Comparison of ENCODE assay signal across 17 mouse cellular contexts in the genomic region with DNA sequence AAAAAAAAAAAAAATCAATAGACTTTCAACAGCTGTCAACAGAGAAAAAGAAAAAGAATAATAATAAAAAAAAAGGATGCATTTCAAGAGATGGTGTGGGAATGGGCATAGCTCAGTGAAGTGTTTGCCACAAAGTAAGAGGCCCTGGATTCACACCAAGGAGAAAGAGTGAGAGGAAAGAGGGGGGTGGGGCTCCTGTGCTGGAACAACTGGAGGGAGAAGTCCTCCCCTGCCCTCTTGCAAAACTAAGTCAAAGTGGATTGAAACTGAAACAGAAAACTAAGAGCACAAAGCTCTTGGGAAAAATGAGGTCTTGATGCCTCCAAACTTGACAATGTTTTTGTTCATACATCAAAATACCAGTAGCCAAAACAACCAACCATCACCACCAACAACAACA. TPM values are rescaled to one million over a fixed set of nuclear protein-coding genes. Genes with fewer than 3 reads are reported as not detected.
DNase-seq lines count a peak whose midpoint lies in the region; ATAC-seq and TF ChIP-seq lines count a peak whose summit lies in the region.
"Had no signal": no experiment of that assay in that cellular context is flagged by ENCODE, and none has a peak within 500 bp of the region (broad histone marks: within the 10 kb centered on the region; RNA-seq: fewer than 3 reads in every experiment).

No protein-coding gene starts in this region.

- no peaks in the 10 kb centered on the region for H3K9me3 ChIP-seq in liver, embryonic 12.5 days (replicated peaks)
- H3K9me3 ChIP-seq: embryonic facial prominence, embryonic 13.5 days; forebrain, embryonic 13.5 days; hindbrain, embryonic 10.5 days; liver, embryonic 13.5 days; midbrain, embryonic 12.5 days had no signal

- H3K4me3 ChIP-seq in liver, adult 2 months (ENCODE audit: insufficient read depth, low read depth, low read length) = no peak overlapping the region
- no peak overlapping the region for H3K4me3 ChIP-seq in liver, embryonic 12.5 days
- H3K4me3 ChIP-seq: embryonic facial prominence, embryonic 13.5 days; forebrain, embryonic 13.5 days; hindbrain, embryonic 10.5 days; liver, embryonic 13.5 days; midbrain, embryonic 12.5 days had no signal

- no peak for TF ChIP-seq CTCF in liver, adult 2 months (IDR thresholded peaks at IDR 0.05; ENCODE audit: low read depth, low read length)

- no peaks in the 10 kb centered on the region for H3K79me2 ChIP-seq in liver, adult 2 months (ENCODE audit: control insufficient read depth, insufficient read depth, low read length)

- peak; percentile 31 for DNase-seq in gastrocnemius, adult 18-20 months (ENCODE audit: low spot score)
- no peak for DNase-seq in gastrocnemius, postnatal 14 days
- peak; percentile 88 for DNase-seq in liver, adult 2 months (ENCODE audit: extremely low read depth, low read depth, low spot score)
- peak; percentile 25 for DNase-seq in induced T-regulatory cell, adult 2 months (ENCODE audit: low read depth)
- DNase-seq in embryo, embryonic 9.5 days (ENCODE audit: extremely low spot score) = no peak
- DNase-seq in yolk sac, embryonic 10.5 days (ENCODE audit: low spot score) = no peak
- DNase-seq: B cell, adult 2 months; cerebellum, postnatal 25 days; kidney, adult 18-20 months; liver, embryonic 13.5 days; retina, postnatal 1 day had no signal

- no peak overlapping the region for H3K9ac ChIP-seq in liver, adult 2 months (ENCODE audit: low read depth, low read length)
- no peak overlapping the region for H3K9ac ChIP-seq in liver, embryonic 12.5 days
- H3K9ac ChIP-seq: embryonic facial prominence, embryonic 13.5 days; forebrain, embryonic 13.5 days; liver, embryonic 13.5 days; midbrain, embryonic 12.5 days had no signal

- TF ChIP-seq POLR2A in liver, adult 2 months (IDR thresholded peaks at IDR 0.05; ENCODE audit: extremely low read depth, insufficient read depth, low read length) = no peak

- no peak for ATAC-seq in liver, embryonic 12.5 days
- peak; percentile 79; the same call in 1 of the 2 replicates for ATAC-seq in monocyte, adult 5-6 weeks (replicated peaks; ENCODE audit: insufficient number of reproducible peaks, low FRiP score, low TSS enrichment, poor library complexity, severe bottlenecking)
- ATAC-seq: forebrain, embryonic 13.5 days had no signal

- no peaks in the 10 kb centered on the region for H3K27me3 ChIP-seq in liver, adult 2 months (ENCODE audit: control insufficient read depth, insufficient read depth, low read length)
- no peaks in the 10 kb centered on the region for H3K27me3 ChIP-seq in liver, embryonic 12.5 days (replicated peaks)
- H3K27me3 ChIP-seq: embryonic facial prominence, embryonic 13.5 days; forebrain, embryonic 13.5 days; liver, embryonic 13.5 days; midbrain, embryonic 12.5 days had no signal

- peak overlapping the region; percentile 54 for H3K27ac ChIP-seq in liver, adult 2 months (replicated peaks; ENCODE audit: insufficient read depth, low read depth, low read length)
- no peak overlapping the region for H3K27ac ChIP-seq in liver, embryonic 12.5 days
- H3K27ac ChIP-seq: embryonic facial prominence, embryonic 13.5 days; forebrain, embryonic 13.5 days; hindbrain, embryonic 10.5 days; liver, embryonic 13.5 days; midbrain, embryonic 12.5 days had no signal

- no peak overlapping the region for H3K4me2 ChIP-seq in liver, embryonic 12.5 days
- H3K4me2 ChIP-seq: embryonic facial prominence, embryonic 13.5 days; forebrain, embryonic 13.5 days; liver, embryonic 13.5 days; midbrain, embryonic 12.5 days had no signal

- H3K36me3 ChIP-seq in liver, adult 2 months (ENCODE audit: control insufficient read depth, insufficient read depth, low read length) = peaks cover 1% of the 10 kb centered on the region
- H3K36me3 ChIP-seq in liver, embryonic 12.5 days = peaks cover 56% of the 10 kb centered on the region

- intact Hi-C loops in gastrocnemius, postnatal 14 days (cut with DNase I; ENCODE audit: low total_unique reads) = no loop called here

- H3K4me1 ChIP-seq in liver, adult 2 months (ENCODE audit: control insufficient read depth, insufficient read depth, low read length) = peaks cover 13% of the 10 kb centered on the region
- peaks cover 3% of the 10 kb centered on the region for H3K4me1 ChIP-seq in liver, embryonic 12.5 days
- H3K4me1 ChIP-seq: embryonic facial prominence, embryonic 13.5 days; forebrain, embryonic 13.5 days; hindbrain, embryonic 10.5 days; midbrain, embryonic 12.5 days had no signal

RNA-seq across cellular contexts. Expression of a gene that starts 28.4 kb away (rescaled TPM):
- total RNA-seq in gastrocnemius, adult 18-20 months (2021) = under 1 TPM; 0.39 to 0.97 TPM
- total RNA-seq in gastrocnemius, postnatal 14 days (2021) = 1 to 10 TPM; 2.6 to 2.9 TPM
- 11.2 and 12.4 TPM in 2 replicates for total RNA-seq in liver, adult 2 months (2014; rRNA removed)
- polyA plus RNA-seq in liver, adult 2 months (2012; rRNA removed) = 2.7 and 3.1 TPM in 2 replicates
- polyA plus RNA-seq in liver, embryonic 12.5 days (2016; fragmentation: Nextera tagmentation; extraction: Ambion mirVana) = 5.5 TPM in 2 replicates
- total RNA-seq in monocyte, adult 5-6 weeks (2017) = 34.2 to 67.7 TPM (median 63.5 TPM) in 3 replicates

Comparison
In these comparisons a context has a peak if more than half of its experiments do, and no peak if none do; other contexts are left out.
1. DNase-seq: peak in gastrocnemius, adult 18-20 months (single experiment), liver, adult 2 months (single experiment) and induced T-regulatory cell, adult 2 months (single experiment); none in gastrocnemius, postnatal 14 days (single experiment), embryo, embryonic 9.5 days (single experiment) and yolk sac, embryonic 10.5 days (single experiment).